Mouse (Mus musculus): ENCODE measurements around the gene Whrn.
A peak's percentile ranks its signal among the peaks of the same experiment; 100 is the strongest.

The Whrn gene

GRCm38 (mm10) chr4:63405683-63406082 is 90.1 kb downstream of the Whrn start:
- DNase-seq (ENCODE audit: low spot score) = no peak

DNA sequence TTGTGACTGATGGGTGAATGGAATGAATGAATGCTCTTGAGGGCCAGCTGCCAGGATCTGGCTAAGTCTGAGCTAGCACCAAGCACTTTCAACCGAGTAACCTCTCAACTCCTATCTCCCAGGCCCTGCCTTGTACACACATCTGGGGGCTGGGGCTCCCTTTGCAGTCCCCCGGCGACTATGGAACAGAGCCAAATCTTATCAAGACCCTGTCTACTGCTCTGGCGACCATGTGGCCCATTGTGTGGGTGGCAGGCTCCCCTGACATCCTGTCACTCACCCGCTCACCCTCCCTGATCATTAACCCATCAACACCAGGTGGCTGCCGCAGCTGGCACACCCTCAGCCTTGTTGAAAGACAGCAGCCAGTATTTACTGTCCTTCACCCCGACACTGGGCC is 90.7 kb downstream of the Whrn start:
- DNase-seq (ENCODE audit: low spot score) = no peak

DNA sequence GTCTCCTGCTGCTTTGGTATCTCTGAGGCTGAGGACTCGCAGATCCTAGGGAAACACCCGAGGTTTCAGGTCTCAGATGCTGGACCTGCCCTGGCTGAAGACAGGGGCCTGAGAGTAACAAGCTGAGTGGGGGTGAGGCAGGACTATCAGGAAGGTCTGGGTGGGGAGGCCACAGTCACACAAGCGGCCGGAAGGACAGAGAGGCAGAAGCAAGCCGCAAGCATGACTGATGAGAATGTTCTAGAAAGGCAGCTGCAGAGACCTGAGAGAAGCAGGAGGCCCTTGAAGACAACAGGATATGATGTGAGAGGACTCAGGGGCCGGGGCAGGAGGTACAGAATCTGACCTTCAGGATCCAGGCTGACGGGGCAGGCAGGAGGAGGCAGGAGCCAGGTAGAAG is 91.6 kb downstream of the Whrn start:
- DNase-seq (ENCODE audit: low spot score) = no peak

GRCm38 (mm10) chr4:63403040-63403959 is 92.5 kb downstream of the Whrn start, which contains the start of gene Akna:
Akna (minus strand) TSS chr4:63403354.
- peak; percentile 86 for DNase-seq (ENCODE audit: low spot score)

DNA sequence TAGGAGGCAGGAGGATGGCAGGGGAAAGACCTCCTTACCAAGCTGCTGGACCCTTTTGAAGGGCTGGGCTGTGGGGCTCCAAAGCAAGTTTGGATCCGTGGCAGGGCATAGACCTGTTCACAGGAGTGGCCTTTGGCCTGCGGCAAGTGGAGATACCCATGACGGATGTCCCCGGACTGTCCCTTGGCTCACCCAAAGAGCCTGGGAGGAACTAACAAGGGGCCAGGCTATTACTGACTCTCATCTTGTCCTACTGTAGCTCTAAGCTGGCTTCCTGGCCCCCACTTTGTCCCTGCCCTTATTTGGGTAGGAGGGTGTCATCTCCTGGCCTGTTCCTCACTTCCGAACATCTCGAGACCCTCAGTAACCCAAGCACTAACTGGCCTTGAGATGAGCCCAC is 93.2 kb downstream of the Whrn start:
- no peak for DNase-seq (ENCODE audit: low spot score)

GRCm38 (mm10) chr4:63402056-63402455 is 93.7 kb downstream of the Whrn start:
- DNase-seq (ENCODE audit: low spot score) = no peak

DNA sequence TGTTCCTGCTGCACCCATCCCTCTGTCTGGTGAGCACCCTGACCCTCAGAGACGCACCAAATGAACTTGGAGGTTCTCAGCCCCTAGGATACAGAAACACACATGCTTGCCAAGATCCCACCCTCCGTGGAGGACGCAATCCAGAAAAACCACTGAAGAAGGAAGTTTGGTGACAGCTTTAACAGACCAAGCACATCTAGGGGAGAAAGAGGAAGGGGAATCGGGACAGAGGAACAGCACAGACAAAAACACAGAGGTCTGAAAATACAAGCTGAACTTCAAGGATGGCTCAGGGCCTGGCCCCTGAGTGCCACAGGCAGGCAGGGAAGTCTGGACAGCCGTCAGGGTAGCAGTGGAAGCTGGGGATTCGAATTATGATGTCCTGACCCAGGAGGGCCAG is 94.2 kb downstream of the Whrn start:
- DNase-seq (ENCODE audit: low spot score) = no peak

GRCm38 (mm10) chr4:63400541-63401306 is 95.1 kb downstream of the Whrn start:
- DNase-seq (ENCODE audit: low spot score) = no peak

GRCm38 (mm10) chr4:63399691-63400270 is 96.0 kb downstream of the Whrn start:
- DNase-seq (ENCODE audit: low spot score) = no peak

DNA sequence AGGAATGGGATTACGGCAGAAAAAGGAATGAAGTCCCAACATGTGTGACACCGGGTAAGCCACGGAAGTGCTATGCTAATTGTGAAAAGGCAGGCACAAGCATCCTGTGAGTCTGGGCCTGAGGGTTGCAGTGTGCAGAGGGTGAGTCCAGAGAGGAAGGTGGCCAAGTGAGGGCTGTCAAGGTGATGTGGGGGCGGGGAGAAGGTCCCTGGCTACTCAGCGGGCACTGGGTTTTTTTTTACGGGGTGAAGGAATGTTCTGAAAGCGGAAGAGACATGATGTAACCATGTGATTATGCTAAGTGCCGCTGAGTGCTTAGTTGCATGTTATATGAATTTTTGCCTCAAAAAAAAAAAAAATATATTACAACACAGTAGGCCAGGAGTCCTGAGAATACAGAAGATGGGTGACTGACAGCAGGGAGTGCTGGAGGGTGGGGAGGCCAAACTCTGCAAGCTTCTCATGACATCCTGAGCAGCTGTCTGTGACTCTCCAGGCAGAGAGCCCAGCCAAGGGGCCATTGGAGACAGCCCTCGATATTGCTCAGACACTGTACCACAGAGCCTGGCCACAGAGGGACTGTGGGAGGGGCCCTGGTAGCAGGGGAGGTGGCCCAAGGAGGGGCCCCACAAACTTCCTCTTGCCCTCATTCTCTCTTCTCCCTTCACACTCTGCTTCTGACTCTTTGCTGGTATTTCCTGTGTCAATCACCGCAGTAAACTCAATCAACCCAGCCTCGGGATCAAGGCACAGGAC is 96.8 kb downstream of the Whrn start:
- no peak for DNase-seq (ENCODE audit: low spot score)

GRCm38 (mm10) chr4:63397981-63398537 is 97.7 kb downstream of the Whrn start:
- no peak for DNase-seq (ENCODE audit: low spot score)

- DNase-seq (ENCODE audit: low spot score) = no peak
Observed at GRCm38 (mm10) chr4:63391322-63391721, 104.5 kb downstream of the Whrn start.

DNA sequence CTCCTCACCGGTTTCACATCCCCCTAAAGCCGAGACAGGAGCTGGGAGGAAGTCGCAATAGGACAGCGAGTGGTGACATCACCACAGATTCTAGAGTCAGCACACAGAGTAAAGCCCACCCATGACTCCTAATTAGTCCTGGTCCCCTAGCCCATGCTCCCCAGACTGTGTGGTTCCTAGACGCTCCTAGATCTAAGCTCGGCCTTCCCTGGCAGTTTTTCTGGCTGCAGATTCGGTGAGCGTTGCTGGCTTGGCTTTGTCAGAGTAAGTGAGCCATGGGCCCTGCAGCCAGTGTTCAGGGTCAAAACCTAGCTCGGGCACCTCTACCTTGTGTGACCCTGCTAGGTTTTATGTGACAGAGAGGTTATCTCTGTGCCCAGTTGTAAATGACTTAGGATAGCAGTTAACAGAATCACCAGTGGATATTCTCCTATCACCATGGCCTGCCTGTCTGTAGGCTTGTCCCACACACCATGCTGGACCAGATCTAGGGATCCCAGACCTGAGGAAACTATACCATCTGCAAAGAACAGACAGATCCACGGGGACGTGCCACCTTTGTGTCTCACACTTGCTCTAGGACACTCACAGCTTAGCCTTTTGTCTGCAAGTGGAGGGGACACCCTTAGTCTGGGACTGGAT is 105.8 kb downstream of the Whrn start:
- DNase-seq (ENCODE audit: low spot score) = no peak

- no peak for DNase-seq (ENCODE audit: low spot score)
Observed at GRCm38 (mm10) chr4:63389121-63389886, 106.5 kb downstream of the Whrn start.

- no peak for DNase-seq (ENCODE audit: low spot score)
Observed at GRCm38 (mm10) chr4:63388029-63388428, 107.8 kb downstream of the Whrn start.

GRCm38 (mm10) chr4:63385784-63386183 is 110.0 kb downstream of the Whrn start:
- no peak for DNase-seq (ENCODE audit: low spot score)

DNA sequence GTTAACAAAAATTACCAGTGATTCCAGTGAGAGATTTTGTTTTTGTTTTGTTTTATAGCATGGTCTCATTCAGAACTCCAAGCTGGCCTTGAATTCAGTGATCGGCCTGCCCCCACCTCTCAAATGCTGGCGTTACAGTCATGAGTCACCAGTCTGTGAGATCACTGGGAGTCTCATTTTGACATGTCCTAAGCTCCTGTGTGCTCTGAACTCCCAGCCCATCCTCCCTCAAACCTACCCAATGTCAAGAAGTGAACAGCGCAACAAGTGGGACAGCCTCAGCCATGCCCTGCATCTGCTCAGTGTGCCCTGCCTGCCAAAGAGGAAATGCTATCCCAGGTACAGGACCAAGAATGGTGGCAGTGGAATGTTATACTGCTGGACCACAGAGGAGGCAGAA is 110.5 kb downstream of the Whrn start:
- DNase-seq (ENCODE audit: low spot score) = no peak

DNA sequence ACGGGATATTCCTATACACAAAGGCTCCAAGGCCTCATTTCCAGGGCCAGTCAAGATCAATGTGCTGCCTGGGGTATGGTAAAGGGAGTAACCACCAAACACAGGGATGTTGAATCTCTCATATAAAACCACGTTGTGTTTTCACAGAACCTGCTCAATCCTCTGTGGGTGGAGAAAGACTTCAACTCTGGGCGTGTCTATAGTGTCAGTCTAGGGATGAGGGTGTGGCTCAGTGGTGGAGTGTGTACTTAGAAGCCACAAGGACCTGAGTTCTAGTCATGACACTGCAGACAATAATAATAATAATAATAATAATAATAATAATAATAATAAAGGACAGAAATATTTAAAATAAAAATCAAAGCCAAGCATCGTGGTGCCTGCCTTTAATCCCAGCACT is 111.5 kb downstream of the Whrn start:
- no peak for DNase-seq (ENCODE audit: low spot score)

DNA sequence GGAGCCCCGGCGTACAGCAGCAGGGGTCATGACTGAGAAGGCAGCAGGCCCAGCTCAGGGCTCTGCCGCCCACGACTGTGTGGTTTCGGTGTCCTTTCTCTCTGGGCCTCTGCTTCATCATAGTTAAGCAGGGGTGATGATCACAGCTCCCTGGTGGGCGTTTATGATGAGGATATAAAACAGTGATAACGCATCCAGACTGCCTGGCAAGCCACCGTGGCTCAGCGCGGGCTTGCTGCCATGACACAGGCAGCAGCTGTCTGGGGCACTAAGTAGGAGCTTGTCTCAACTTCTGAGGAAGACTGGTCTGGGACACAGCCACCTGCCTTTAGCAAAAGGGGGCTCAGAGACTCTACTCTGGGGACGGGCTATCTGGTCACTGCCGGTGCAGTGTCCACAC is 112.3 kb downstream of the Whrn start:
- DNase-seq (ENCODE audit: low spot score) = no peak

DNA sequence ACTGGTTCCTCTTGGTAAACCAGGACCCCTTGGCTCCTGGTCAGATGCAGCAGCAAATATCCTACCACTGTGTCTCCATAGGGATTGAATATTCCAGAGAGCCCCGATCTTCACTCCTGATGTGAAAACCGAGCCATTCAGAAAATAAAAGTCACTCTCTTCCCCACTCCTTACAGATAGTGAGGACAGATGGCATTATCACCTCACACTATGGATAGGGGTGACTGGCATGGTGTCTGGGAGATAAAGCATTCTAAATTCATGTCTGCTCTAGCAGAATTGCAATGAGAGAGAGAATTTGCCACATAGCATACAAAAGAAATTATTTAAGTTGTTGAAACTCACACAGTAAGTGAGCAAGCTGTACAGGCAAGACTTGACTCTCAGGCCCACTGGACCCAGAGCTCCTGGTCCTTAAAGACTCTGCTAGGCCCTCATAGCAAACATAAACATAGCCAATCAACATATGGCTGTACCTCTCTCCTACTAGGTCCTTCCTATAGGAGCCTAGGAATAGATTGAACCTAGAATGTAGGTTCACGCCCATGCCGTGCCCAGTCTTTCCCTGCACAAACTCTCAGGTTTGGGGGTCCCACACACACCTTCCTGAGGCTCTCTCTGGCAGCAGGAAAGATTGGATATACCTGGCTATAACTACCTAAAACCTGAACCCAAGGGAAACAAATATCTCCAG is 113.0 kb downstream of the Whrn start:
- no peak for DNase-seq (ENCODE audit: low spot score)

Data from ovary, postnatal 36 days (tissue).